Mouse (Mus musculus): Measurements from ENCODE around the gene Cdk17. TPM values are rescaled to one million over a fixed set of nuclear protein-coding genes. Genes with fewer than 3 reads are reported as not detected.

Cdk17 gene
- polyA plus RNA-seq, 1 experiment from 2014 or later: 8.2 TPM

GRCm38 (mm10) chr10:93167311-93167710 lies 6.6 kb downstream of the Cdk17 start:
- H3K9ac ChIP-seq (ENCODE audit: low read length): no peak overlapping the region
- no peaks in the 10 kb centered on the region for H3K36me3 ChIP-seq (ENCODE audit: control insufficient read depth, insufficient read depth, low read length)
- H3K4me2 ChIP-seq (replicated peaks; ENCODE audit: low read depth): no peak overlapping the region
- WGBS: 66% methylated on average over 6 of the region's 6 CpGs
- H3K4me3 ChIP-seq (ENCODE audit: low read depth, low read length): no peak overlapping the region
- no peaks in the 10 kb centered on the region for H3K9me3 ChIP-seq (ENCODE audit: control insufficient read depth, low read length)
- TF ChIP-seq EP300 (optimal IDR thresholded peaks at IDR 0.05) (no peak), CTCF (IDR thresholded peaks at IDR 0.05; ENCODE audit: low read depth) (no peak)
- no peaks in the 10 kb centered on the region for H3K27me3 ChIP-seq (ENCODE audit: control insufficient read depth, insufficient read depth, low read length)
- no peak overlapping the region for H3K27ac ChIP-seq (replicated peaks)
- ATAC-seq (ENCODE audit: low FRiP score, low TSS enrichment) (no peak), DNase-seq (ENCODE audit: low spot score) (no peak)
- H3K4me1 ChIP-seq (replicated peaks; ENCODE audit: control insufficient read depth, insufficient read depth): peaks cover 3% of the 10 kb centered on the region

GRCm38 (mm10) chr10:93168067-93168466 lies 7.4 kb downstream of the Cdk17 start:
- DNase-seq (ENCODE audit: low spot score): no peak
- H3K9ac ChIP-seq (ENCODE audit: low read length): no peak overlapping the region
- no peaks in the 10 kb centered on the region for H3K9me3 ChIP-seq (ENCODE audit: control insufficient read depth, low read length)
- no peak overlapping the region for H3K4me2 ChIP-seq (replicated peaks; ENCODE audit: low read depth)
- H3K36me3 ChIP-seq (ENCODE audit: control insufficient read depth, insufficient read depth, low read length): no peaks in the 10 kb centered on the region
- H3K27ac ChIP-seq (replicated peaks): no peak overlapping the region
- peaks cover 3% of the 10 kb centered on the region for H3K4me1 ChIP-seq (replicated peaks; ENCODE audit: control insufficient read depth, insufficient read depth)
- H3K27me3 ChIP-seq (ENCODE audit: control insufficient read depth, insufficient read depth, low read length): no peaks in the 10 kb centered on the region
- 40% methylated on average over 4 of the region's 4 CpGs for WGBS
- no peak for ATAC-seq (ENCODE audit: low FRiP score, low TSS enrichment)
- TF ChIP-seq CTCF (IDR thresholded peaks at IDR 0.05; ENCODE audit: low read depth) (no peak), EP300 (optimal IDR thresholded peaks at IDR 0.05) (no peak)
- H3K4me3 ChIP-seq (ENCODE audit: low read depth, low read length): no peak overlapping the region

GRCm38 (mm10) chr10:93171182-93171855 lies 10.6 kb downstream of the Cdk17 start:
- H3K4me3 ChIP-seq (ENCODE audit: low read depth, low read length): no peak overlapping the region
- WGBS: 80% methylated on average over 6 of the region's 6 CpGs
- H3K4me2 ChIP-seq (replicated peaks; ENCODE audit: low read depth): no peak overlapping the region
- H3K9ac ChIP-seq (ENCODE audit: low read length): no peak overlapping the region
- DNase-seq (ENCODE audit: low spot score) (no peak), ATAC-seq (ENCODE audit: low FRiP score, low TSS enrichment) (no peak)
- TF ChIP-seq CTCF (IDR thresholded peaks at IDR 0.05; ENCODE audit: low read depth): no peak
- no peak for TF ChIP-seq EP300 (optimal IDR thresholded peaks at IDR 0.05)
- no peaks in the 10 kb centered on the region for H3K36me3 ChIP-seq (ENCODE audit: control insufficient read depth, insufficient read depth, low read length)
- no peaks in the 10 kb centered on the region for H3K4me1 ChIP-seq (replicated peaks; ENCODE audit: control insufficient read depth, insufficient read depth)
- no peak overlapping the region for H3K27ac ChIP-seq (replicated peaks)
- H3K9me3 ChIP-seq (ENCODE audit: control insufficient read depth, low read length): no peaks in the 10 kb centered on the region
- no peaks in the 10 kb centered on the region for H3K27me3 ChIP-seq (ENCODE audit: control insufficient read depth, insufficient read depth, low read length)

- Histone ChIP-seq H3K4me1 (replicated peaks; ENCODE audit: control insufficient read depth, insufficient read depth) (no peaks in the 10 kb centered on the region; the same call in 1 of the 2 replicates), H3K4me3 (ENCODE audit: low read depth, low read length) (no peak overlapping the region), H3K9ac (ENCODE audit: low read length) (no peak overlapping the region), H3K36me3 (ENCODE audit: control insufficient read depth, insufficient read depth, low read length) (no peaks in the 10 kb centered on the region), H3K4me2 (replicated peaks; ENCODE audit: low read depth) (no peak overlapping the region; the same call in 1 of the 2 replicates), H3K9me3 (ENCODE audit: control insufficient read depth, low read length) (no peaks in the 10 kb centered on the region), H3K27me3 (ENCODE audit: control insufficient read depth, insufficient read depth, low read length) (no peaks in the 10 kb centered on the region), H3K27ac (replicated peaks) (peak overlapping the region; percentile 45)
- WGBS: 56% methylated on average over 5 of the region's 5 CpGs
- TF ChIP-seq CTCF (IDR thresholded peaks at IDR 0.05; ENCODE audit: low read depth): no peak
- TF ChIP-seq EP300 (optimal IDR thresholded peaks at IDR 0.05): no peak
- DNase-seq (ENCODE audit: low spot score) (no peak), ATAC-seq (ENCODE audit: low FRiP score, low TSS enrichment) (no peak)
Observed at GRCm38 (mm10) chr10:93177471-93177870, 16.8 kb downstream of the Cdk17 start.

GRCm38 (mm10) chr10:93177874-93178273 lies 17.2 kb downstream of the Cdk17 start:
- Histone ChIP-seq H3K9me3 (ENCODE audit: control insufficient read depth, low read length) (no peaks in the 10 kb centered on the region), H3K36me3 (ENCODE audit: control insufficient read depth, insufficient read depth, low read length) (no peaks in the 10 kb centered on the region), H3K9ac (ENCODE audit: low read length) (no peak overlapping the region), H3K27ac (replicated peaks) (peak overlapping the region; percentile 45), H3K4me1 (replicated peaks; ENCODE audit: control insufficient read depth, insufficient read depth) (no peaks in the 10 kb centered on the region; the same call in 1 of the 2 replicates), H3K27me3 (ENCODE audit: control insufficient read depth, insufficient read depth, low read length) (no peaks in the 10 kb centered on the region), H3K4me2 (replicated peaks; ENCODE audit: low read depth) (no peak overlapping the region), H3K4me3 (ENCODE audit: low read depth, low read length) (no peak overlapping the region)
- ATAC-seq (ENCODE audit: low FRiP score, low TSS enrichment) (peak; percentile 65), DNase-seq (ENCODE audit: low spot score) (no peak)
- 48% methylated on average over 4 of the region's 4 CpGs for WGBS
- no peak for TF ChIP-seq CTCF (IDR thresholded peaks at IDR 0.05; ENCODE audit: low read depth)
- no peak for TF ChIP-seq EP300 (optimal IDR thresholded peaks at IDR 0.05)

- DNase-seq (ENCODE audit: low spot score) (no peak), ATAC-seq (ENCODE audit: low FRiP score, low TSS enrichment) (no peak)
- WGBS: 95% methylated on average over 5 of the region's 5 CpGs
- Histone ChIP-seq H3K27me3 (ENCODE audit: control insufficient read depth, insufficient read depth, low read length) (no peaks in the 10 kb centered on the region), H3K27ac (replicated peaks) (no peak overlapping the region), H3K4me3 (ENCODE audit: low read depth, low read length) (no peak overlapping the region), H3K4me2 (replicated peaks; ENCODE audit: low read depth) (no peak overlapping the region), H3K9ac (ENCODE audit: low read length) (no peak overlapping the region), H3K9me3 (ENCODE audit: control insufficient read depth, low read length) (no peaks in the 10 kb centered on the region), H3K36me3 (ENCODE audit: control insufficient read depth, insufficient read depth, low read length) (no peaks in the 10 kb centered on the region), H3K4me1 (replicated peaks; ENCODE audit: control insufficient read depth, insufficient read depth) (no peaks in the 10 kb centered on the region; the same call in 1 of the 2 replicates)
- TF ChIP-seq EP300 (optimal IDR thresholded peaks at IDR 0.05) (no peak), CTCF (IDR thresholded peaks at IDR 0.05; ENCODE audit: low read depth) (peak; percentile 33)
Observed at GRCm38 (mm10) chr10:93178662-93179061, 18.0 kb downstream of the Cdk17 start.

Data from stomach, postnatal 0 days (tissue).